29 mouse cellular contexts compared by ENCODE assay signal in the genomic region with DNA sequence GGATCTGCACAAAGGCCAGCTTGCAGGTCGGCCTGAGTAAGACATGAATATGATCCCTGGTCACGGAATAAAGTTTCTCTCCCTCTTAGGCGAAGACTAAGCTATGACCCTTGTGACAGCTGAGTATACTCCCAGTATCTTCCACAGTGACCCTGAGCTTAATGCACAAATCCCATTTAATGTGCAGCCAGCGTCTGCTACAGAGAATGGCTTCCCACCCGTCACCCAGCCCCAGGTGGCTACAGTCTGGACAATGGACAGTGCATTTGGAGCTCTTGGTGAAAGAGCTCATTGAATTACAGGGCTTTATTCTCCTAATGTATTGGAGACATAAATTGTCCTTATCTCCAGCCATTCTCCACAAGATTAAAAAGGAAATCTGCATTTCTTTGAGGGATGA.
A peak's percentile ranks its signal among the peaks of the same experiment; 100 is the strongest.
DNase-seq lines count a peak whose midpoint lies in the region; ATAC-seq and TF ChIP-seq lines count a peak whose summit lies in the region.
"Had no signal": no experiment of that assay in that cellular context is flagged by ENCODE, and none has a peak within 500 bp of the region (broad histone marks: within the 10 kb centered on the region; RNA-seq: fewer than 3 reads in every experiment).

No protein-coding gene starts in this region.

- no peaks in the 10 kb centered on the region for H3K9me3 ChIP-seq in forebrain, embryonic 11.5 days (ENCODE audit: control insufficient read depth, low read length)
- no peaks in the 10 kb centered on the region for H3K9me3 ChIP-seq in forebrain, postnatal 0 days (ENCODE audit: low read length)
- no peaks in the 10 kb centered on the region for H3K9me3 ChIP-seq in midbrain, embryonic 10.5 days (replicated peaks)
- H3K9me3 ChIP-seq in midbrain, embryonic 13.5 days: no peaks in the 10 kb centered on the region
- H3K9me3 ChIP-seq: embryonic facial prominence, embryonic 10.5 days; embryonic facial prominence, embryonic 15.5 days; heart, embryonic 12.5 days; intestine, embryonic 15.5 days; limb, embryonic 12.5 days; liver, embryonic 15.5 days; lung, embryonic 15.5 days had no signal

- no peak overlapping the region for H3K4me2 ChIP-seq in forebrain, embryonic 11.5 days (ENCODE audit: low read depth, low read length, severe bottlenecking)
- H3K4me2 ChIP-seq in forebrain, postnatal 0 days (ENCODE audit: low read depth): no peak overlapping the region
- no peak overlapping the region for H3K4me2 ChIP-seq in midbrain, embryonic 13.5 days (replicated peaks)
- H3K4me2 ChIP-seq: embryonic facial prominence, embryonic 15.5 days; heart, embryonic 12.5 days; intestine, embryonic 15.5 days; limb, embryonic 12.5 days; liver, embryonic 15.5 days; lung, embryonic 15.5 days had no signal

- WGBS in forebrain, embryonic 11.5 days: 45% methylated on average over 5 of the region's 5 CpGs
- WGBS in forebrain, postnatal 0 days: 60% methylated on average over 5 of the region's 5 CpGs
- WGBS in midbrain, embryonic 10.5 days: 30% methylated on average over 5 of the region's 5 CpGs
- 19% methylated on average over 5 of the region's 5 CpGs for WGBS in midbrain, embryonic 13.5 days
- 74% methylated on average over 5 of the region's 5 CpGs for WGBS in lung, adult 2 months

- H3K4me1 ChIP-seq in forebrain, embryonic 11.5 days (replicated peaks; ENCODE audit: control insufficient read depth, insufficient read depth, low read length): no peaks in the 10 kb centered on the region
- no peaks in the 10 kb centered on the region for H3K4me1 ChIP-seq in forebrain, postnatal 0 days (ENCODE audit: insufficient read depth)
- peaks cover 26% of the 10 kb centered on the region for H3K4me1 ChIP-seq in midbrain, embryonic 10.5 days
- H3K4me1 ChIP-seq in midbrain, embryonic 13.5 days (replicated peaks): peaks cover 7% of the 10 kb centered on the region; the same call in 1 of the 2 replicates
- H3K4me1 ChIP-seq in lung, adult 2 months (ENCODE audit: control insufficient read depth, insufficient read depth, low read length): no peaks in the 10 kb centered on the region; the same call in 1 of the 2 replicates
- H3K4me1 ChIP-seq: embryonic facial prominence, embryonic 10.5 days; embryonic facial prominence, embryonic 15.5 days; heart, embryonic 12.5 days; intestine, embryonic 15.5 days; limb, embryonic 12.5 days; liver, embryonic 15.5 days; lung, embryonic 15.5 days had no signal

- H3K27ac ChIP-seq in forebrain, embryonic 11.5 days (ENCODE audit: low read depth, low read length): no peak overlapping the region
- no peak overlapping the region for H3K27ac ChIP-seq in forebrain, postnatal 0 days (ENCODE audit: low read depth, low read length)
- peak overlapping the region; percentile 61 for H3K27ac ChIP-seq in midbrain, embryonic 10.5 days (replicated peaks)
- no peak overlapping the region for H3K27ac ChIP-seq in midbrain, embryonic 13.5 days
- H3K27ac ChIP-seq: embryonic facial prominence, embryonic 15.5 days; heart, adult 2 months; hindbrain, postnatal 0 days; intestine, embryonic 15.5 days; limb, embryonic 12.5 days; liver, embryonic 15.5 days; lung, embryonic 15.5 days; stomach, postnatal 0 days had no signal

- no peaks in the 10 kb centered on the region for H3K36me3 ChIP-seq in forebrain, embryonic 11.5 days (ENCODE audit: control insufficient read depth, insufficient read depth, low read length)
- H3K36me3 ChIP-seq in forebrain, postnatal 0 days (ENCODE audit: insufficient read depth): no peaks in the 10 kb centered on the region
- no peaks in the 10 kb centered on the region for H3K36me3 ChIP-seq in midbrain, embryonic 10.5 days
- H3K36me3 ChIP-seq in midbrain, embryonic 13.5 days: no peaks in the 10 kb centered on the region
- H3K36me3 ChIP-seq: embryonic facial prominence, embryonic 10.5 days; embryonic facial prominence, embryonic 15.5 days; heart, embryonic 12.5 days; intestine, embryonic 15.5 days; limb, embryonic 12.5 days; liver, embryonic 15.5 days; lung, embryonic 15.5 days had no signal

- no peak for TF ChIP-seq CTCF in forebrain, postnatal 0 days (IDR thresholded peaks at IDR 0.05; ENCODE audit: low read depth)
- no peak for TF ChIP-seq CTCF in brain, embryonic 14.5 days (IDR thresholded peaks at IDR 0.05; ENCODE audit: borderline replicate concordance, extremely low read depth, insufficient read depth, insufficient read length)
- no peak for TF ChIP-seq CTCF in lung, adult 2 months (IDR thresholded peaks at IDR 0.05; ENCODE audit: insufficient read depth, low read length)

- H3K4me3 ChIP-seq in forebrain, embryonic 11.5 days (ENCODE audit: low read depth, low read length): no peak overlapping the region
- H3K4me3 ChIP-seq in forebrain, postnatal 0 days (ENCODE audit: low read depth, low read length): no peak overlapping the region
- no peak overlapping the region for H3K4me3 ChIP-seq in midbrain, embryonic 10.5 days
- H3K4me3 ChIP-seq in midbrain, embryonic 13.5 days (replicated peaks): no peak overlapping the region
- H3K4me3 ChIP-seq in lung, adult 2 months (replicated peaks; ENCODE audit: extremely low read depth, low read depth, low read length): no peak overlapping the region
- H3K4me3 ChIP-seq: embryonic facial prominence, embryonic 10.5 days; embryonic facial prominence, embryonic 15.5 days; heart, adult 2 months; heart, embryonic 12.5 days; intestine, embryonic 15.5 days; limb, embryonic 12.5 days; liver, embryonic 15.5 days; lung, embryonic 15.5 days had no signal

- no peak for TF ChIP-seq POLR2A in brain, embryonic 14.5 days (IDR thresholded peaks at IDR 0.05; ENCODE audit: borderline replicate concordance, extremely low read depth, insufficient read depth, insufficient read length, poor library complexity, severe bottlenecking)
- TF ChIP-seq POLR2A in lung, adult 2 months (IDR thresholded peaks at IDR 0.05; ENCODE audit: borderline replicate concordance, extremely low read depth, low read depth, low read length): no peak

- no peak for DNase-seq in forebrain, embryonic 11.5 days (ENCODE audit: low spot score)
- DNase-seq in forebrain, postnatal 0 days: no peak
- peak; percentile 30 for DNase-seq in midbrain, embryonic 10.5 days (ENCODE audit: low spot score)
- DNase-seq in brain, embryonic 14.5 days (ENCODE audit: low read depth): peak; percentile 12
- peak; percentile 41 for DNase-seq in mesoderm, embryonic 11.5 days (ENCODE audit: low read depth, low spot score)
- no peak for DNase-seq in lung, adult 2 months
- DNase-seq: adrenal gland, postnatal 10 days; cerebellum, adult 11 months; cerebellum, adult 9-10 months; cerebellum, postnatal 36 days; heart, adult 2 months; heart, postnatal 4 days; kidney, adult 2 months; kidney, postnatal 25 days; right cerebral cortex, postnatal 4 days; thymus, adult 18-20 months; thymus, postnatal 25 days had no signal

- ATAC-seq in forebrain, embryonic 11.5 days (replicated peaks; ENCODE audit: low FRiP score): 0 out of 2 replicates have a peak, but pooled peaks have one; percentile 53
- ATAC-seq in forebrain, postnatal 0 days: no peak
- ATAC-seq in midbrain, embryonic 13.5 days: no peak
- ATAC-seq: forebrain, embryonic 14.5 days; hindbrain, postnatal 0 days; intestine, embryonic 15.5 days; Patski had no signal

- no peaks in the 10 kb centered on the region for H3K27me3 ChIP-seq in forebrain, embryonic 11.5 days (ENCODE audit: control insufficient read depth, insufficient read depth, low read length)
- no peaks in the 10 kb centered on the region for H3K27me3 ChIP-seq in forebrain, postnatal 0 days (ENCODE audit: insufficient read depth, low read length)
- H3K27me3 ChIP-seq in midbrain, embryonic 10.5 days (ENCODE audit: low read depth, poor library complexity, severe bottlenecking): no peaks in the 10 kb centered on the region
- H3K27me3 ChIP-seq in midbrain, embryonic 13.5 days: no peaks in the 10 kb centered on the region
- H3K27me3 ChIP-seq: embryonic facial prominence, embryonic 15.5 days; heart, embryonic 12.5 days; intestine, embryonic 15.5 days; limb, embryonic 12.5 days; liver, embryonic 15.5 days; lung, embryonic 15.5 days; Patski had no signal

- H3K9ac ChIP-seq in forebrain, embryonic 11.5 days (ENCODE audit: low read length): no peak overlapping the region
- H3K9ac ChIP-seq in forebrain, postnatal 0 days: no peak overlapping the region
- H3K9ac ChIP-seq in midbrain, embryonic 13.5 days (replicated peaks): no peak overlapping the region
- H3K9ac ChIP-seq: embryonic facial prominence, embryonic 15.5 days; heart, embryonic 12.5 days; intestine, embryonic 15.5 days; limb, embryonic 12.5 days; liver, embryonic 15.5 days; lung, embryonic 15.5 days had no signal

Comparison
In these comparisons a context has a peak if more than half of its experiments do, and no peak if none do; other contexts are left out.
1. DNase-seq: peak in midbrain, embryonic 10.5 days (single experiment), brain, embryonic 14.5 days (single experiment) and mesoderm, embryonic 11.5 days (single experiment); none in forebrain, embryonic 11.5 days (single experiment), forebrain, postnatal 0 days (single experiment) and lung, adult 2 months (single experiment).